Mouse (Mus musculus) hindbrain, embryonic 12.5 days (tissue): ENCODE measurements at regions not wholly inside any gene's neighbourhood (a gene's known extent, or its start where the extent isn't known, plus 50 kb on each side); places are given as distances from the start of the nearest gene placed in this dataset.

Experiments used
- ATAC-seq: fragments of 200-750 bp; cut with Nextera tagmentation; 2 replicates; pipeline ENCODE4 v1.8.0; 2017; ENCODE audit warnings: moderate TSS enrichment; ENCODE audit not compliant: low FRiP score
- H3K27ac ChIP-seq: fragments of 300-500 bp; sonication (generic); 2 replicates; pipeline ENCODE4 v1.5.1; 2016; ENCODE audit warnings: mild to moderate bottlenecking
- H3K27me3 ChIP-seq: fragments of 300-500 bp; sonication (generic); 2 replicates; pipeline ENCODE4 v1.6.1; 2016; ENCODE audit warnings: mild to moderate bottlenecking
- H3K36me3 ChIP-seq: fragments of 300-500 bp; sonication (generic); 2 replicates; pipeline ENCODE4 v1.6.1; 2016; ENCODE audit warnings: mild to moderate bottlenecking
- H3K4me1 ChIP-seq: fragments of 300-500 bp; sonication (generic); 2 replicates; pipeline ENCODE4 v1.6.1; 2016
- H3K4me2 ChIP-seq: fragments of 300-500 bp; sonication (generic); replicated peaks from 2 replicates; pipeline ENCODE4 v1.6.1; 2016; ENCODE audit warnings: mild to moderate bottlenecking
- H3K4me3 ChIP-seq: fragments of 300-500 bp; sonication (generic); 2 replicates; pipeline ENCODE4 v1.5.1; 2016; ENCODE audit warnings: mild to moderate bottlenecking
- H3K9ac ChIP-seq: fragments of 300-500 bp; sonication (generic); 2 replicates; pipeline ENCODE4 v1.6.1; 2016; ENCODE audit warnings: mild to moderate bottlenecking, moderate library complexity
- H3K9me3 ChIP-seq: fragments of 300-500 bp; sonication (generic); replicated peaks from 2 replicates; pipeline ENCODE4 v1.6.1; 2016; ENCODE audit warnings: mild to moderate bottlenecking
- WGBS: fragments of 180-500 bp; shearing (Covaris S2); methylation state at CpG from one replicate; pipeline ENCODE4 v1.1.7; 2016; 5-methylcytosine and 5-hydroxymethylcytosine counted together

DNA sequence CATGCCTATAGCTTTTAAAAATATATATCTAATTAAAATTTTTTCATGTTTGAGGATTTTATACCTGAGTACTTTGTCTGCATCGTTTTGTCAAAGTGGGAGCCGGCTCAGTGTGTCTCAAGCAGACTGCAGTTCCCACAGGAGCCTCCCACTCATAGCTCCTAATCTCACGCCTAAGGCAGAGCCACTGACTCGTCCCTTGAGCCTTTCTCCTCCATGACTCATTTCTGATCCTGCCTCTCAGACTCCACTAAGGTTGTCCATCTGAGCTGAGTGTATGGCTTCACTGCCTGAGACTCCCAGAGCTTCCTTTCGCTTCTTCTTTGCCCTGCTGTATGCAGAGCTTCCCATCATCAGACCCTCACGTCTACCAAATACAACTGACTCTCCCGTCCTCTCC lies 98.8 kb downstream of the Efnb2 start:
- no peaks in the 10 kb centered on the region for H3K36me3 ChIP-seq
- H3K27me3 ChIP-seq, result no peaks in the 10 kb centered on the region
- H3K4me2 ChIP-seq, result no peak overlapping the region
- no peaks in the 10 kb centered on the region; the same call in 1 of the 2 replicates for H3K4me1 ChIP-seq
- WGBS, result 86% methylated on average over 7 of the region's 7 CpGs
- no peak overlapping the region for H3K4me3 ChIP-seq
- H3K9ac ChIP-seq, result no peak overlapping the region
- ATAC-seq, result no peak
- H3K27ac ChIP-seq, result no peak overlapping the region
- no peaks in the 10 kb centered on the region for H3K9me3 ChIP-seq

GRCm38 (mm10) chr8:8558050-8558449 lies 103.0 kb downstream of the Efnb2 start:
- Histone ChIP-seq H3K4me1 (no peaks in the 10 kb centered on the region), H3K27ac (no peak overlapping the region), H3K4me3 (no peak overlapping the region), H3K36me3 (no peaks in the 10 kb centered on the region), H3K27me3 (no peaks in the 10 kb centered on the region), H3K9ac (no peak overlapping the region), H3K4me2 (no peak overlapping the region), H3K9me3 (no peaks in the 10 kb centered on the region)
- no peak for ATAC-seq
- 81% methylated on average over 7 of the region's 7 CpGs for WGBS

- H3K27me3 ChIP-seq, result no peaks in the 10 kb centered on the region
- no peak overlapping the region for H3K4me2 ChIP-seq
- H3K4me1 ChIP-seq, result no peaks in the 10 kb centered on the region
- no peaks in the 10 kb centered on the region for H3K9me3 ChIP-seq
- 82% methylated on average over 10 of the region's 10 CpGs for WGBS
- H3K27ac ChIP-seq, result no peak overlapping the region
- H3K4me3 ChIP-seq, result no peak overlapping the region
- H3K9ac ChIP-seq, result no peak overlapping the region
- no peak for ATAC-seq
- no peaks in the 10 kb centered on the region for H3K36me3 ChIP-seq
Observed at GRCm38 (mm10) chr8:8556152-8556551, 104.9 kb downstream of the Efnb2 start.

DNA sequence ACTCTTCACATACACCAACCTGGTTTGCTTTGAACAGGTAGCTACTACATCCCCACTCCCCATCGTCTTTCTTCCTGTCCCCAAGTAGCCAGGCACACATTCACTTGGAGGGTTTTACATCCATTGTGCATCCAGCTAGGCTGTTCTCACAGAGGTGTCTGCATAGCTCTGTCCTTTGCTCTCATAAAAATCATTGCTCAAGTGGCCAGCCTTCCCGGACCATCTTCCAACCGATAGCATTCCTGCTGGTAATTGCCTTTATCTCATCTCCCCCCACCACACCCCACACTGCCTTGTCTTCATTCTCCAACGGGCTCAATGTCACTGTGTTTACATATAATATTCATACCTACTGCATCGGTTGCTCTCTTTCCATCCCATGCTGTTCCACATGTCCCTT lies 106.4 kb downstream of the Efnb2 start:
- Histone ChIP-seq H3K27ac (no peak overlapping the region), H3K4me2 (no peak overlapping the region), H3K36me3 (no peaks in the 10 kb centered on the region), H3K4me1 (no peaks in the 10 kb centered on the region), H3K27me3 (no peaks in the 10 kb centered on the region), H3K9ac (no peak overlapping the region), H3K9me3 (peaks cover 3% of the 10 kb centered on the region; the same call in 1 of the 2 replicates), H3K4me3 (no peak overlapping the region)
- WGBS, result 92% methylated on average over 5 of the region's 5 CpGs
- no peak for ATAC-seq

GRCm38 (mm10) chr8:8552779-8553178 lies 108.3 kb downstream of the Efnb2 start:
- H3K4me1 ChIP-seq, result no peaks in the 10 kb centered on the region
- peaks cover 3% of the 10 kb centered on the region; the same call in 1 of the 2 replicates for H3K9me3 ChIP-seq
- no peak for ATAC-seq
- WGBS, result 91% methylated on average over 1 of the region's 1 CpGs
- H3K4me2 ChIP-seq, result no peak overlapping the region
- no peak overlapping the region for H3K4me3 ChIP-seq
- H3K36me3 ChIP-seq, result no peaks in the 10 kb centered on the region
- no peak overlapping the region for H3K9ac ChIP-seq
- no peak overlapping the region for H3K27ac ChIP-seq
- H3K27me3 ChIP-seq, result no peaks in the 10 kb centered on the region

GRCm38 (mm10) chr8:8536626-8537025 lies 124.4 kb downstream of the Efnb2 start:
- H3K9me3 ChIP-seq, result no peaks in the 10 kb centered on the region
- no peak overlapping the region for H3K27ac ChIP-seq
- no peak overlapping the region for H3K4me3 ChIP-seq
- no peaks in the 10 kb centered on the region for H3K4me1 ChIP-seq
- H3K9ac ChIP-seq, result no peak overlapping the region
- 56% methylated on average over 5 of the region's 5 CpGs for WGBS
- no peaks in the 10 kb centered on the region; the same call in 1 of the 2 replicates for H3K27me3 ChIP-seq
- ATAC-seq, result no peak
- H3K4me2 ChIP-seq, result no peak overlapping the region
- no peaks in the 10 kb centered on the region for H3K36me3 ChIP-seq

GRCm38 (mm10) chr8:8534787-8535186 lies 126.3 kb downstream of the Efnb2 start:
- Histone ChIP-seq H3K4me2 (no peak overlapping the region), H3K27ac (no peak overlapping the region), H3K4me1 (no peaks in the 10 kb centered on the region), H3K4me3 (no peak overlapping the region), H3K27me3 (no peaks in the 10 kb centered on the region; the same call in 1 of the 2 replicates), H3K9ac (no peak overlapping the region), H3K36me3 (no peaks in the 10 kb centered on the region), H3K9me3 (no peaks in the 10 kb centered on the region)
- 45% methylated on average over 6 of the region's 6 CpGs for WGBS
- ATAC-seq, result no peak

GRCm38 (mm10) chr8:8532907-8533306 lies 128.1 kb downstream of the Efnb2 start:
- 80% methylated on average over 5 of the region's 5 CpGs for WGBS
- Histone ChIP-seq H3K4me1 (no peaks in the 10 kb centered on the region), H3K4me2 (no peak overlapping the region), H3K4me3 (no peak overlapping the region), H3K9ac (no peak overlapping the region), H3K36me3 (no peaks in the 10 kb centered on the region), H3K27me3 (no peaks in the 10 kb centered on the region; the same call in 1 of the 2 replicates), H3K27ac (no peak overlapping the region), H3K9me3 (no peaks in the 10 kb centered on the region)
- no peak for ATAC-seq

GRCm38 (mm10) chr8:8530540-8530939 lies 130.5 kb downstream of the Efnb2 start:
- H3K4me2 ChIP-seq, result no peak overlapping the region
- 68% methylated on average over 5 of the region's 5 CpGs for WGBS
- no peaks in the 10 kb centered on the region for H3K4me1 ChIP-seq
- no peak for ATAC-seq
- H3K27me3 ChIP-seq, result no peaks in the 10 kb centered on the region; the same call in 1 of the 2 replicates
- no peaks in the 10 kb centered on the region for H3K36me3 ChIP-seq
- no peak overlapping the region for H3K27ac ChIP-seq
- no peak overlapping the region for H3K9ac ChIP-seq
- no peak overlapping the region for H3K4me3 ChIP-seq
- H3K9me3 ChIP-seq, result peaks cover 4% of the 10 kb centered on the region

DNA sequence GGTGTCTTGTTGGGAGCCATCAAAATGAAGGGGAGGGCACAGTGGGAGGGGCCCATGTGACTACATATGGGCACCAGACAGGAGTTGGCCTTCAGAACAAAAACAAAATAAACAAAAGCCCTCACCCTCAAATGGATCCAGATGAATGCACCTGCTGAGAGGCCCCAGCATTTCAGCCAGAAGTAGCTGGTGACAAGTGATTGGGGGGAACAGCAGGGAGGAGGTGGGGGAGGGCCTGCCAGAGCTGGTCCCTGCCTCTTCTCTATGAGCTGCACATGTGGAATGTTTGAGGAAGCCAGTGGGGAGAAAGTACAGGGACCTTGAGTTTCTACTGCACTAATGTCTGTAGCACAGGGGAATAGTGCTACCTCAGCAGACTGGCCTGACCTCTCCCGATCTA lies 139.5 kb downstream of the Efnb2 start:
- WGBS, result 75% methylated on average over 1 of the region's 1 CpGs
- Histone ChIP-seq H3K27me3 (no peaks in the 10 kb centered on the region), H3K9ac (no peak overlapping the region), H3K4me2 (no peak overlapping the region), H3K4me3 (no peak overlapping the region), H3K27ac (no peak overlapping the region), H3K36me3 (no peaks in the 10 kb centered on the region), H3K9me3 (no peaks in the 10 kb centered on the region), H3K4me1 (peaks cover 11% of the 10 kb centered on the region)
- peak; percentile 32; the same call in 1 of the 2 replicates for ATAC-seq

- Histone ChIP-seq H3K4me1 (peaks cover 11% of the 10 kb centered on the region), H3K36me3 (no peaks in the 10 kb centered on the region), H3K9me3 (no peaks in the 10 kb centered on the region), H3K27ac (no peak overlapping the region), H3K9ac (no peak overlapping the region), H3K4me3 (no peak overlapping the region), H3K27me3 (no peaks in the 10 kb centered on the region), H3K4me2 (no peak overlapping the region)
- ATAC-seq, result no peak
- WGBS, result 90% methylated on average over 3 of the region's 3 CpGs
Observed at GRCm38 (mm10) chr8:8519772-8520191, 141.3 kb downstream of the Efnb2 start.

DNA sequence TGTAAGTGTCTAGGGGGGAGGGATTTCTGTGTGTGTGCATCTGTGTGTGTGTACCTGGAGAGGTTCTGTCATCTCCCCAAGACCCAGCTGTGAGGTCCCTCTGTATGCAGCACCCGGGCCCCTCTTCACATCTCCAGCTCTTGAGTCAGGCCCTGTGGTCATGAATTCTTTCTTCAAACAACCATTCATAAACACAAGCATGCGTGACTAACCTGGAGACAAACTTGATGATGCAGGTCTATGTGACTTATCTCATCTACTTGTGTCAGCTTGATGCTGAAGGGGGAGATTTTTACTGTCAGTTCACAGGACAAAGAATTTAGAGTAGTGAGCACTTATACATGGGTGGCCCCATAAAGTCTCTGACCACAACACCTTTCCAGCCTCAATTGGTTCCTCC lies 143.4 kb downstream of the Efnb2 start:
- H3K27me3 ChIP-seq, result no peaks in the 10 kb centered on the region
- 69% methylated on average over 2 of the region's 2 CpGs for WGBS
- H3K4me2 ChIP-seq, result no peak overlapping the region
- no peaks in the 10 kb centered on the region for H3K36me3 ChIP-seq
- peaks cover 11% of the 10 kb centered on the region for H3K4me1 ChIP-seq
- no peak for ATAC-seq
- no peak overlapping the region for H3K9ac ChIP-seq
- no peak overlapping the region for H3K4me3 ChIP-seq
- H3K27ac ChIP-seq, result no peak overlapping the region
- H3K9me3 ChIP-seq, result no peaks in the 10 kb centered on the region

DNA sequence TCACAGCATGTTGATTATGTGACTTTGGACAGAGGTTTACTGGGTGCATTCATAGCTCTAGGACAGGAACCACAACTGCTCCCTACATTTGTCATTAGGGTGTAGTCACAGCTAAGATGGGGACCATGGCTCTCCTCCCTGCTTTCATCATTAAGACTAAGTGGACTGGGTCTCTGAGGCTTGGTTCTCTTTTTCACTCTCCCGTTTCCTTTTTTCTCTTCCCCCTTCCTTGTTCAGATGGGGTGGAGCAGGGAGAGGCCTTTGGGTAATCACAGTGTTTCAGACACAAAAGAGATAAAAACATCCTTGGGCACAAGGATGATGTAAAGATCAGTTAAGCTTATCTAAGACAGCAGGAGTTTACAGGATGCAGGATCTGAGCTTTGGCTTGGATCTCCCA lies 144.8 kb downstream of the Efnb2 start:
- Histone ChIP-seq H3K4me1 (peaks cover 2% of the 10 kb centered on the region), H3K4me2 (no peak overlapping the region), H3K4me3 (no peak overlapping the region), H3K27ac (no peak overlapping the region), H3K9ac (no peak overlapping the region), H3K9me3 (no peaks in the 10 kb centered on the region), H3K36me3 (no peaks in the 10 kb centered on the region), H3K27me3 (no peaks in the 10 kb centered on the region)
- no peak for ATAC-seq
- 46% methylated on average over 1 of the region's 1 CpGs for WGBS
